Mouse (Mus musculus): ENCODE data around the gene Gm9964. TPM values are rescaled to one million over a fixed set of nuclear protein-coding genes. Genes with fewer than 3 reads are reported as not detected.
"Not testable (repeated sequence)": the region's sequence is repeated elsewhere in the genome, so short reads cannot be mapped to it uniquely, and the experiment has no call there.

Gene Gm9964
- total and polyA plus RNA-seq, 2 experiments from 2014 or later: not detected

DNA sequence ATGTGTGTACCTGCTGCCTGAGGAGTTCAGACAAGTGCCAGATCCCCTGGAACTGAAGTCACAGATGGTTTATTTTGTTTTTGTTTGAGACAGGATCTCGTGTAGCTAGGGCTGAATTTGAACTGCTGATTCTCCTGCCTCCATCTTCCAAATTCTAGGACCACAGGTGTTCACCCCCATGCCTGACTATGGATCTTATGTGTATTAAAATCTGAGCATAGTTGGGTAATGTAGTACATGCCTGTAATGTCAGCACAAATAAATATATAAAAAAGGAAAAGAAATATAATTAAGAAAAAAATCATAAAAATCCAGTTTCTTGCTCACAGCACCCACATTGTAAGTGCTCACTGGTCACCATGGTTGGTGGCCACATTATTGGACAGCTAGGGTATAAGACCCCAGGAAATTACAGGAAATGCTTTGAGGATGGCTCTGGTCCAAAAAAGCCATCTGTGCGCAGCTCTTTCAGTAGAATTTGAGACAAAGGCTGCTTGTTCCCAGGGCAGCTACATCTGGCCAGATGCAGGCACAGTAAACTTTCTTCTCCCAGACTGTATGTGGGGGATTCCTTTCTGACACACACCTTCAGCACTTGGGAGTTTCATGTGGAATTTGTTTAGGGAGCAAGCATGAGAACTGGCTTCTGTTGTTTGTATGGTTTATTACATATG lies 16.8 kb downstream of the Gm9964 start:
- Histone ChIP-seq H3K27ac (no peak overlapping the region), H3K27me3 (ENCODE audit: insufficient read depth, low read length) (no peaks in the 10 kb centered on the region), H3K9me3 (ENCODE audit: low read length) (no peaks in the 10 kb centered on the region), H3K4me2 (ENCODE audit: low read depth, low read length) (no peak overlapping the region), H3K36me3 (ENCODE audit: insufficient read depth, low read length) (no peaks in the 10 kb centered on the region), H3K4me1 (ENCODE audit: insufficient read depth, low read length) (no peaks in the 10 kb centered on the region), H3K9ac (replicated peaks; ENCODE audit: low read length) (no peak overlapping the region), H3K4me3 (ENCODE audit: low read length) (no peak overlapping the region)
- peak; percentile 71 for DNase-seq (ENCODE audit: low spot score)
- no peak for TF ChIP-seq CTCF (IDR thresholded peaks at IDR 0.05; ENCODE audit: low read depth)
- 21% methylated on average over 2 of the region's 2 CpGs for WGBS
- ATAC-seq: no peak

DNA sequence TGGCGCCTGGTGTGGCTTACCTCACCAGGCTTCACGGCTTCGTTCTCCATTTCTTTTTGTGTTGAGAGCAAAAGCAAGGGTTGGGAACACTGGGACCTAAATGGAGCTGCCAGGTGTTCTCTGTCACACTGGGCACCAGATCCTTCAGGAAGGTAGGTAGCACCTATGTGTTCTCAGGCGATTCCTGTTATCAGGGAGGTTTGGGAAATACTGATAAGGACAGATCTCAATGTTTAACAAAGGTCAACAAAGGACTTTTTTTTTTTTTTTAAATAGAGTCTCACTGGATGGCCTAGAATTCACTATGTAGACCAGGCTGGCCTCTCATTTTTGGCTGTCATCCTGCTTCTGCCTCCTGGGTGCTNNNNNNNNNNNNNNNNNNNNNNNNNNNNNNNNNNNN lies 22.9 kb downstream of the Gm9964 start:
- Histone ChIP-seq H3K9me3 (ENCODE audit: low read length) (no peaks in the 10 kb centered on the region), H3K9ac (replicated peaks; ENCODE audit: low read length) (no peak overlapping the region), H3K27me3 (ENCODE audit: insufficient read depth, low read length) (no peaks in the 10 kb centered on the region), H3K36me3 (ENCODE audit: insufficient read depth, low read length) (no peaks in the 10 kb centered on the region), H3K4me1 (ENCODE audit: insufficient read depth, low read length) (no peaks in the 10 kb centered on the region), H3K4me3 (ENCODE audit: low read length) (no peak overlapping the region), H3K27ac (no peak overlapping the region), H3K4me2 (ENCODE audit: low read depth, low read length) (no peak overlapping the region)
- no peak for ATAC-seq
- DNase-seq (ENCODE audit: low spot score): no peak
- TF ChIP-seq CTCF (IDR thresholded peaks at IDR 0.05; ENCODE audit: low read depth): no peak
- 86% methylated on average over 4 of the region's 4 CpGs for WGBS

DNA sequence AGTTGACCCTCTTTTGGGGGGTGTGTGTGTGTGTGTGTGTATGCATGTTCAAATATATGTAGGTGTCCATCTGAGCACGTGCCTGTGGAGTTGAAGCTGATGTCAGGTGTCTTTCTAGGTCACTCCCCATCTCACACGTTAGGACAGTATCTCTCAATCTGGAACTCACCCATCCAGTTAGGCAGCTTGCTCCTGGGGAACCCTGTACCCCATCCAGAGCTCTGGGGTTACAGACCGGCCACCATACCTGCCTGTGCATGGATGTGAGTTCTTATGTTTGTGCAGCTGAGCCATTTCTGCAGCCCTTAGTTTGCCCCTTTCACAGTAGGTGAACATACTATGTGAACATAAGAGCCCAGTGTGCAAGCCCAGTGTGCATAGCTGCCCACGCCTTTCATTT lies 23.7 kb downstream of the Gm9964 start:
- H3K9ac ChIP-seq (replicated peaks; ENCODE audit: low read length): no peak overlapping the region
- H3K36me3 ChIP-seq (ENCODE audit: insufficient read depth, low read length): no peaks in the 10 kb centered on the region
- H3K4me3 ChIP-seq (ENCODE audit: low read length): no peak overlapping the region
- H3K4me2 ChIP-seq (ENCODE audit: low read depth, low read length): no peak overlapping the region
- no peaks in the 10 kb centered on the region for H3K9me3 ChIP-seq (ENCODE audit: low read length)
- no peaks in the 10 kb centered on the region for H3K27me3 ChIP-seq (ENCODE audit: insufficient read depth, low read length)
- no peak overlapping the region for H3K27ac ChIP-seq
- DNase-seq (ENCODE audit: low spot score) (no peak), ATAC-seq (no peak)
- WGBS: 73% methylated on average over 4 of the region's 4 CpGs
- TF ChIP-seq CTCF (IDR thresholded peaks at IDR 0.05; ENCODE audit: low read depth): no peak
- no peaks in the 10 kb centered on the region for H3K4me1 ChIP-seq (ENCODE audit: insufficient read depth, low read length)

- Histone ChIP-seq H3K4me2 (ENCODE audit: low read depth, low read length) (no peak overlapping the region), H3K27ac (0 out of 2 replicates have a peak overlapping the region, but pooled peaks have one; percentile 0), H3K36me3 (ENCODE audit: insufficient read depth, low read length) (no peaks in the 10 kb centered on the region), H3K27me3 (ENCODE audit: insufficient read depth, low read length) (no peaks in the 10 kb centered on the region), H3K4me1 (ENCODE audit: insufficient read depth, low read length) (no peaks in the 10 kb centered on the region), H3K4me3 (ENCODE audit: low read length) (no peak overlapping the region), H3K9me3 (ENCODE audit: low read length) (no peaks in the 10 kb centered on the region), H3K9ac (replicated peaks; ENCODE audit: low read length) (no peak overlapping the region)
- 24% methylated on average over 1 of the region's 1 CpGs for WGBS
- peak; percentile 46 for DNase-seq (ENCODE audit: low spot score)
- TF ChIP-seq CTCF (IDR thresholded peaks at IDR 0.05; ENCODE audit: low read depth): no peak
- peak; percentile 70; the same call in 1 of the 2 replicates for ATAC-seq
Measured at GRCm38 (mm10) chr11:79267171-79267570, 29.5 kb downstream of the Gm9964 start.

DNA sequence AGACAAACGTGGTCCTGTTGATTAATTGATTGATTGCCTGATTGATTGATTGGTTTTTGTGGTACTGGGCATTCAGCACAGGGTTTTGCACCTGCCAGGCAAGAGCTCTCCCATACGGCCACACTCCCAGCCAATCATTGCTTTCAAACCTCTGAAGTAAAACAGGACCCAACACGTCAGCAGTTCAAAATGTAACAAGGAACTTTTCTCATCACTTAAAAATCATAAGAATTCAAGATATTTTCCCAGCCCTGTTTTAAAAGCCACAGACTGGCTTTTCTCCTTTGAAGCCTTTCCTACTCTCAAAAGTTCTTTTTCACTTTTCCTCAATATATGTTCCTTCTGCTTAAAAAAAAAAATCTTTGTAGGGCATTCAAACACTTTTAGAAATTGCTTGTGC lies 32.3 kb downstream of the Gm9964 start:
- WGBS: 69% methylated on average over 3 of the region's 3 CpGs
- Histone ChIP-seq H3K9me3 (ENCODE audit: low read length) (no peaks in the 10 kb centered on the region), H3K36me3 (ENCODE audit: insufficient read depth, low read length) (no peaks in the 10 kb centered on the region), H3K4me3 (ENCODE audit: low read length) (no peak overlapping the region), H3K27me3 (ENCODE audit: insufficient read depth, low read length) (no peaks in the 10 kb centered on the region), H3K9ac (replicated peaks; ENCODE audit: low read length) (no peak overlapping the region), H3K27ac (no peak overlapping the region), H3K4me2 (ENCODE audit: low read depth, low read length) (no peak overlapping the region), H3K4me1 (ENCODE audit: insufficient read depth, low read length) (no peaks in the 10 kb centered on the region)
- TF ChIP-seq CTCF (IDR thresholded peaks at IDR 0.05; ENCODE audit: low read depth): no peak
- DNase-seq (ENCODE audit: low spot score): no peak
- no peak for ATAC-seq

- H3K4me3 ChIP-seq (ENCODE audit: low read length); H3K4me1 ChIP-seq (ENCODE audit: insufficient read depth, low read length); H3K36me3 ChIP-seq (ENCODE audit: insufficient read depth, low read length); H3K9ac ChIP-seq (replicated peaks; ENCODE audit: low read length); H3K27me3 ChIP-seq (ENCODE audit: insufficient read depth, low read length); ATAC-seq; H3K4me2 ChIP-seq (ENCODE audit: low read depth, low read length); H3K9me3 ChIP-seq (ENCODE audit: low read length); DNase-seq (ENCODE audit: low spot score); H3K27ac ChIP-seq: not testable (repeated sequence)
- WGBS: 94% methylated on average over 4 of the region's 4 CpGs
Measured at GRCm38 (mm10) chr11:79260126-79260525, 36.6 kb downstream of the Gm9964 start.

GRCm38 (mm10) chr11:79258738-79259137 lies 38.0 kb downstream of the Gm9964 start:
- Histone ChIP-seq H3K4me2 (ENCODE audit: low read depth, low read length) (no peak overlapping the region), H3K9me3 (ENCODE audit: low read length) (no peaks in the 10 kb centered on the region), H3K4me1 (ENCODE audit: insufficient read depth, low read length) (no peaks in the 10 kb centered on the region), H3K9ac (replicated peaks; ENCODE audit: low read length) (no peak overlapping the region), H3K4me3 (ENCODE audit: low read length) (no peak overlapping the region), H3K27me3 (ENCODE audit: insufficient read depth, low read length) (no peaks in the 10 kb centered on the region), H3K36me3 (ENCODE audit: insufficient read depth, low read length) (no peaks in the 10 kb centered on the region), H3K27ac (no peak overlapping the region)
- WGBS: 80% methylated on average over 6 of the region's 6 CpGs
- no peak for ATAC-seq
- no peak for DNase-seq (ENCODE audit: low spot score)
- TF ChIP-seq CTCF (IDR thresholded peaks at IDR 0.05; ENCODE audit: low read depth): no peak

Measured in hindbrain, postnatal 0 days (tissue).